Mouse (Mus musculus) liver, postnatal 0 days (tissue): ENCODE data around the gene Agpat3.

Experiments
- CTCF ChIP-seq: sonication (generic); IDR thresholded peaks from 2 replicates; pipeline ENCODE4 v1.5.1; 2016; ENCODE audit warnings: antibody characterized with exemption, low read depth
- EP300 ChIP-seq: IDR thresholded peaks from 2 replicates; pipeline ENCODE4 v1.6.1; 2016; ENCODE audit warnings: antibody characterized with exemption, low read depth, mild to moderate bottlenecking

GRCm38 (mm10) chr10:78316228-78317087 lies 35.8 kb downstream of the Agpat3 start:
- TF ChIP-seq CTCF = 0 out of 2 replicates have a peak, but pooled peaks have one; percentile 13
- no peak for TF ChIP-seq EP300
